Mouse (Mus musculus) neural tube, embryonic 11.5 days (tissue): ENCODE results near the gene Tango2. TPM values are rescaled to one million over a fixed set of nuclear protein-coding genes. Genes with fewer than 3 reads are reported as not detected.

Experiments used
- ATAC-seq: fragments of 200-750 bp; cut with Nextera tagmentation; 2 replicates; pipeline ENCODE4 v1.8.0; 2017; ENCODE audit warnings: moderate number of reproducible peaks, mild to moderate bottlenecking, moderate TSS enrichment, moderate library complexity; ENCODE audit not compliant: insufficient read depth, low FRiP score, low TSS enrichment
- DNase-seq: peaks from one replicate; pipeline ENCODE4 v3.0.0-alpha.2; 2015; ENCODE audit warnings: low spot score
- H3K27ac ChIP-seq: fragments of 300-500 bp; sonication (generic); 2 replicates; pipeline ENCODE4 v1.5.1; 2014; ENCODE audit warnings: low read depth, mild to moderate bottlenecking, low read length
- H3K27me3 ChIP-seq: fragments of 300-500 bp; sonication (generic); 2 replicates; pipeline ENCODE4 v1.6.1; 2014; ENCODE audit warnings: mild to moderate bottlenecking, low read length, mixed read lengths; ENCODE audit not compliant: control insufficient read depth, insufficient read depth
- H3K36me3 ChIP-seq: fragments of 300-500 bp; sonication (generic); 2 replicates; pipeline ENCODE4 v1.6.1; 2014; ENCODE audit warnings: mild to moderate bottlenecking, low read length, moderate library complexity, mixed read lengths; ENCODE audit not compliant: control insufficient read depth, insufficient read depth
- H3K4me1 ChIP-seq: fragments of 300-500 bp; sonication (generic); 2 replicates; pipeline ENCODE4 v1.6.1; 2014; ENCODE audit warnings: low read length, mixed read lengths; ENCODE audit not compliant: control insufficient read depth, insufficient read depth
- H3K4me2 ChIP-seq: fragments of 300-500 bp; sonication (generic); 2 replicates; pipeline ENCODE4 v1.6.1; 2014; ENCODE audit warnings: low read depth, mild to moderate bottlenecking, moderate library complexity
- H3K4me3 ChIP-seq: fragments of 300-500 bp; sonication (generic); 2 replicates; pipeline ENCODE4 v1.5.1; 2014; ENCODE audit warnings: low read depth, low read length
- H3K9ac ChIP-seq: fragments of 300-500 bp; sonication (generic); 2 replicates; pipeline ENCODE4 v1.6.1; 2014; ENCODE audit warnings: mild to moderate bottlenecking, low read length
- H3K9me3 ChIP-seq: fragments of 300-500 bp; sonication (generic); 2 replicates; pipeline ENCODE4 v1.6.1; 2016; ENCODE audit warnings: low read length; ENCODE audit not compliant: control insufficient read depth
- WGBS: fragments of 180-500 bp; shearing (Covaris S2); extraction: QIAGEN DNeasy Blood & Tissue Kit; methylation state at CpG from one replicate; pipeline ENCODE4 v1.1.7; 2014; 5-methylcytosine and 5-hydroxymethylcytosine counted together
- polyA plus RNA-seq: library from polyadenylated mRNA; unstranded; fragments of >200 nt; fragmentation: Nextera tagmentation; extraction: Ambion mirVana; gene quantifications from 2 replicates; pipeline ENCODE4 v1.2.1, GENCODE M21; 2014

Gene Tango2
- polyA plus RNA-seq, 1 experiment from 2014 or later, result 49.8 TPM

DNA sequence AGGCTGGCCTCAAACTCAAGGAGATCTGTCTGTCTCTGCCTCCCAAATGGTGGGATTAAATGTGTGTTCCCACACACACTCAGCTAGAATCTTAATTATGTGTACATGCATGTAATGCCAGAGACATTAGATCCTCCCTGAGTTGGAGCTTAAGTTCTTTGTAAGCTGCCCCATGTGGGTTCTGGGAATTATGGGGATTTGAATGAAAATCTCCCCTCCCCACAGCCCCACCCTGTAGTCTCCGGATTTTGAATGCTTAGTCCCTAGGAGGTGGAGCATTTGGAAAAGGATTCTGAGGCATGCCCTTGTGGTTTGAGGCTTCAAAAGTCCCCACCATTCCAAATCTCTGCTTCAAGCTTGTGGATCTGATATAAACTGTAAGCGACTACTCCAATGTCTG lies 72.7 kb downstream of the Tango2 start:
- 90% methylated on average over 2 of the region's 2 CpGs for WGBS
- H3K4me3 ChIP-seq, result no peak overlapping the region
- no peaks in the 10 kb centered on the region for H3K4me1 ChIP-seq
- peaks cover 32% of the 10 kb centered on the region for H3K36me3 ChIP-seq
- H3K27me3 ChIP-seq, result no peaks in the 10 kb centered on the region
- DNase-seq (no peak), ATAC-seq (no peak)
- no peak overlapping the region for H3K27ac ChIP-seq
- no peaks in the 10 kb centered on the region for H3K9me3 ChIP-seq
- H3K9ac ChIP-seq, result no peak overlapping the region
- no peak overlapping the region for H3K4me2 ChIP-seq

DNA sequence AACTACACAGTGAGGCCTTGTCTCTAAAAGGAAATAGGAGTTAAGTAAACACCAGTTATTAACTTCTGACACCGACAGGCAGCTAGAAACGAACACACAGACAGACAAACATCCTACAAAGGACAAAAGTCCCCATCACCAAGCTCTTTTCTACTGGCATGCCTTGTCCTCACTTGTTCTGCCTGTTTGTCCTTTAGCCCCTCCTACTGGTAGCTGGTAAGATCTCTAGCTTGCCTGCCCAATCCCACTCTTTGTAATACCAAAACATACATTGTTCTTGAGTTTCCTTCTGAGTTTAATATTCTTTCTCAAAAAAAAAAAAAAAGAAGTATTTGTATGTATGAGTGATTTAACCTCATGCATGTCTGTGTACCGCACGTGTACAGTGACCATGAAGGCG lies 79.7 kb downstream of the Tango2 start:
- H3K36me3 ChIP-seq, result peaks cover 27% of the 10 kb centered on the region
- no peaks in the 10 kb centered on the region for H3K9me3 ChIP-seq
- H3K4me1 ChIP-seq, result no peaks in the 10 kb centered on the region
- no peak overlapping the region for H3K27ac ChIP-seq
- no peak for DNase-seq
- WGBS, result 92% methylated on average over 5 of the region's 5 CpGs
- H3K27me3 ChIP-seq, result no peaks in the 10 kb centered on the region
- no peak for ATAC-seq
- H3K9ac ChIP-seq, result no peak overlapping the region
- no peak overlapping the region for H3K4me2 ChIP-seq
- no peak overlapping the region for H3K4me3 ChIP-seq

DNA sequence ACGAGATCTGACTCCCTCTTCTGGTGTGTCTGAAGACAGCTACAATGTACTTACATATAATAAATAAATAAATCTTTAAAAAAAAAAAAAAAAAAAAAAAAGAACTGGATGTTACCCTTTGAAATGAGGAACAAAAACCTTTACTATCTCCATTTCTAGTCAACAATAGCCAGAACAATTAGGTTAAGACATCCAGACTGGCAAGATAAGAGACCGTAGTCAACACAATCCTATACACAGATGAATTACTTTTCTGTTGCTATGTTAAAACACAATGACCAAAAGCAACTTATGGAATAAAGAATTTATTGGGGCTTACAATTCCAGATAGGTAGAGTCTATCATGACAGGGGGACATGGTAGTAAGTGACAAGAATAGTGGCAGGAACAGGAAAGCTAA lies 82.9 kb downstream of the Tango2 start:
- H3K9ac ChIP-seq, result no peak overlapping the region
- H3K4me1 ChIP-seq, result no peaks in the 10 kb centered on the region
- peaks cover 31% of the 10 kb centered on the region for H3K36me3 ChIP-seq
- no peaks in the 10 kb centered on the region for H3K9me3 ChIP-seq
- no peak overlapping the region for H3K4me3 ChIP-seq
- 71% methylated on average over 2 of the region's 2 CpGs for WGBS
- no peak overlapping the region for H3K4me2 ChIP-seq
- H3K27ac ChIP-seq, result no peak overlapping the region
- H3K27me3 ChIP-seq, result no peaks in the 10 kb centered on the region
- DNase-seq (no peak), ATAC-seq (no peak)

DNA sequence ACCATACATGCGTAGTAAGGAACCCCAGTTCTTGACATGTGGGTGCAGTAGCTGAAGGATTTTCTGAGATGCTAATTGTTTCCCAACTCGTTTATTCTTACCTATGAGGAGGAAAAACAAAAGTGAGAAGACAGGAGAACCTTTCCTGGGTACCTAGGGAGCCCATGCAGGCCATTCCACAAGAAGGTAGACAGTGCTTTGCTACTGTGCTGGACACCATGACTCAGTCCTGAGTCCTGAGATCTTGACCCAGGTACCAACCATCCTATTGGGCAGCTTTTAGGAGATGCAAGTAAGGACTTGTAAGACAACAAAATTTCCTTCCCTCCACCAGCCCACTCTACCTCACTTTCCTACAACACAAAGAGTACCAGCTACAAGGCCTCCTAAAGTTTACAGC lies 89.7 kb downstream of the Tango2 start, which contains the start of gene Gm49776:
Gm49776 (minus strand) TSS at position 101 of the 400 bp plus-strand sequence.
- no peak for DNase-seq
- no peak within 1 kb of the TSS for H3K4me3 ChIP-seq
- WGBS, result 98% methylated on average over 2 of the region's 2 CpGs
- peaks cover 43% of the 10 kb centered on the region for H3K36me3 ChIP-seq
- no peaks in the 10 kb centered on the region for H3K27me3 ChIP-seq
- no peak within 1 kb of the TSS for H3K4me2 ChIP-seq
- no peak within 1 kb of the TSS for H3K9ac ChIP-seq
- no peaks in the 10 kb centered on the region for H3K4me1 ChIP-seq
- no peak within 1 kb of the TSS for H3K27ac ChIP-seq
- ATAC-seq, result no peak
- H3K9me3 ChIP-seq, result no peaks in the 10 kb centered on the region

DNA sequence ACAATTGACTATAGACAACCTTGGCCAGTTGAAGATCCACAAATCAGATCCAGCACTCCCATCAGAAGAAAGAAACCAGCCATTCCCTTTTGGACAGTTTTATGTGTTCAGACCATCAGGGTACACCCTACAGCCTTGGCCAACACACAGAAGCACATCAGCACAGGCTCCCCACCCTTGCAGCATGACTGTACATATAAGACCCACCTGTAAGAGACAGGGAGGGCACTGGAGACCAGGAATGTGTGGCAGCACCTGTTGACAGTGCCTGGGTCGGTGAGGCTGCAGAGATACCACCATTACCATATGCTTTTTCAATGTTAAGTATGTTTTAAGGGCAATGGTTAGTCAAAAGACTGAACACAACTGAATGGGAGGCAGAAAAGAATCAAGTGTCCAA lies 94.0 kb downstream of the Tango2 start:
- 100% methylated on average over 1 of the region's 1 CpGs for WGBS
- Histone ChIP-seq H3K4me1 (peaks cover 13% of the 10 kb centered on the region), H3K9ac (no peak overlapping the region), H3K9me3 (no peaks in the 10 kb centered on the region), H3K4me2 (no peak overlapping the region), H3K27me3 (no peaks in the 10 kb centered on the region), H3K27ac (no peak overlapping the region), H3K36me3 (peaks cover 44% of the 10 kb centered on the region), H3K4me3 (no peak overlapping the region)
- ATAC-seq (no peak), DNase-seq (no peak)

DNA sequence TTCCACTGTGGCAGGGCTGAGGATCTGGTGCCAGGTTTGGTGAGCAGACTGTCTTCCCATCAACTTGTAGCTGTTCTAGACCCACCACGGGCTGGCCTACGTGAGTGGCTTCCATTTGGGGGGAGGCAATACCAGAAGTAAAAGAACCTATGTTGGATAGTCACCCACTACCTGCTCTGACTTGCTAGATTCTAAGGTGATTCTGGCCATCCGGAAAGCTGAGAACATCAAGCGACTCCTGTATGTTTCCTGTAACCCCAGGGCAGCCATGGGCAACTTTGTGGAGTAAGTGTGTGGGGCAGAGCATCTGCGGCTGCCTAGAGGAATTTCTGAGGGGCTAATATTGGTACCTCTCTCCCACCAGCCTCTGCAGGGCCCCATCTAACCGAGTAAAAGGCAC lies 95.2 kb downstream of the Tango2 start:
- no peak for ATAC-seq
- no peak overlapping the region for H3K9ac ChIP-seq
- H3K4me3 ChIP-seq, result no peak overlapping the region
- peaks cover 39% of the 10 kb centered on the region for H3K36me3 ChIP-seq
- no peaks in the 10 kb centered on the region for H3K27me3 ChIP-seq
- no peaks in the 10 kb centered on the region for H3K9me3 ChIP-seq
- no peak overlapping the region for H3K27ac ChIP-seq
- DNase-seq, result no peak
- no peak overlapping the region for H3K4me2 ChIP-seq
- peaks cover 13% of the 10 kb centered on the region for H3K4me1 ChIP-seq
- WGBS, result 87% methylated on average over 6 of the region's 6 CpGs

DNA sequence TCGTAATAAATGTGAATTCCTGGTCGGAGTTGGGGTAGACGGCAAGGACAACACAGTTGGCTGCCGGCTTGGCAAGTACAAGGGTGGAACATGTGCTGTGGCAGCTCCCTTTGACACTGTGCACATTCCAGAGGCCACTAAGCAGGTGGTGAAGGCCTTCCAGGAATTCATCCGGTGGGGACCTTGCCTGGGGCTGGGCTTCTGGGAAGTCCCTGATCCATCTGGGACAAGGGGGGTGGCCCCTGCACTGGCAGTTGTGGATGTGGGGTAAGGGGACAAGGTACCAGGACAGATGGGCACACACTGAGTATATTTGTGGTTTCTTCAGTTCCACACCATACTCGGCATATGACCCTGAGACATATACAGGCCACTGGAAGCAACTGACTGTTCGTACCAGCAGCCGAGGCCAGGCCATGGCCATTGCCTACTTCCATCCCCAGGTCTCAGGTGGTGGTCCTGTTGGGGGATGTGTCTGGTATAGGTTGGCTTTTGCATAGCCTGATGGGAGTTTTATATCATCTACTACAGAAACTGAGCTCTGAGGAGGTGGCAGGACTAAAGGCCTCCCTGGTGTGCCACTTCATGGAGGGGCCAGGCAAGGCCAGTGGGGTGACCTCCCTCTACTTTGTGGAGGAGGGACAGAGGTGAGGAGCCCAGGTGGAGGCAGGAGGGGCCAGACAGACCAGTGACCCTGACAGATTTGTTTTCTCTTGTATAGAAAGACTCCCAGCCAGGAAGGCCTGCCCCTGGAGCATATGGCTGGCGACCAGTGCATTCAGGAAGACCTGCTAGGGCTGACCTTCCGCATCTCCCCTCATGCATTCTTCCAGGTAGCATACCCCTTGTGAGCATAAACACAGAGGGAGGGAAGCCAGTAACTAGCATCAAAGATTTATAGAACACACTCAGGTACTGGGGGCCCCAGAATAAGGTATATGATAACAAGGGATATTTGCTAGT lies 96.8 kb downstream of the Tango2 start:
- Histone ChIP-seq H3K9ac (0 out of 2 replicates have a peak overlapping the region, but pooled peaks have one; percentile 23), H3K27me3 (no peaks in the 10 kb centered on the region), H3K9me3 (no peaks in the 10 kb centered on the region), H3K36me3 (peaks cover 28% of the 10 kb centered on the region), H3K4me2 (peak overlapping the region; percentile 88; the same call in 1 of the 2 replicates), H3K27ac (no peak overlapping the region), H3K4me3 (peak overlapping the region; percentile 6; the same call in 1 of the 2 replicates), H3K4me1 (peaks cover 23% of the 10 kb centered on the region)
- ATAC-seq (no peak), DNase-seq (no peak)
- WGBS, result 72% methylated on average over 10 of the region's 10 CpGs
